20 mouse cellular contexts compared by ENCODE assay signal in genomic region chr1:93669941-93670340, GRCm38 (mm10).
"Had no signal": no experiment of that assay in that cellular context is flagged by ENCODE, and none has a peak within 500 bp of the region (broad histone marks: within the 10 kb centered on the region; RNA-seq: fewer than 3 reads in every experiment).

No protein-coding gene starts in this region.

- DNase-seq: kidney, adult 18-20 months; kidney, adult 9 months; kidney, postnatal 14 days; kidney, postnatal 4 days; left cerebral cortex, postnatal 4 days; liver; lung, adult 18-20 months; lung, postnatal 10 days; lung, postnatal 36 days; right cerebral cortex, adult 18-20 months; right cerebral cortex, postnatal 14 days; right cerebral cortex, postnatal 4 days; thymus, adult 2 months; thymus, postnatal 14 days; thymus, postnatal 4 days had no signal

- H3K9me3 ChIP-seq: limb, embryonic 13.5 days; liver, embryonic 12.5 days; liver, embryonic 15.5 days; lung, embryonic 15.5 days; midbrain, embryonic 12.5 days had no signal

- H3K27ac ChIP-seq: limb, embryonic 13.5 days; liver, embryonic 12.5 days; liver, embryonic 15.5 days; midbrain, embryonic 12.5 days had no signal

- H3K36me3 ChIP-seq: limb, embryonic 13.5 days; liver, embryonic 12.5 days; liver, embryonic 15.5 days; lung, embryonic 15.5 days; midbrain, embryonic 12.5 days had no signal

- H3K27me3 ChIP-seq: limb, embryonic 13.5 days; liver, embryonic 15.5 days; lung, embryonic 15.5 days had no signal

- H3K9ac ChIP-seq: limb, embryonic 13.5 days; liver, embryonic 12.5 days; liver, embryonic 15.5 days; lung, embryonic 15.5 days; midbrain, embryonic 12.5 days had no signal

- H3K4me3 ChIP-seq: liver, embryonic 15.5 days had no signal
